Mouse (Mus musculus) CH12.LX (cell line): ENCODE data around the gene Arhgap29. TPM values are rescaled to one million over a fixed set of nuclear protein-coding genes. Genes with fewer than 3 reads are reported as not detected.

Experiments used
- DNase-seq: peaks from one replicate; pipeline ENCODE4 v3.0.0-alpha.2; 2013; ENCODE audit errors: extremely low read depth
- H3K27ac ChIP-seq: 2 replicates; pipeline ENCODE4 v1.5.1; 2012; ENCODE audit warnings: low read depth, mild to moderate bottlenecking, control low read depth, moderate library complexity; ENCODE audit not compliant: insufficient read depth
- H3K27me3 ChIP-seq: replicated peaks from 2 replicates; pipeline ENCODE3; 2012; ENCODE audit warnings: inconsistent platforms
- H3K36me3 ChIP-seq, 2 experiments: replicated peaks in 1 of 2; 2 replicates each; pipeline versions ENCODE3 to v1.6.1; 2012; ENCODE audit warnings: inconsistent platforms in 1 of 2, low read length in 1 of 2, mild to moderate bottlenecking in 1 of 2, mixed read lengths in 1 of 2, moderate library complexity in 1 of 2; ENCODE audit not compliant: control insufficient read depth in 1 of 2, insufficient read depth in 1 of 2
- H3K4me1 ChIP-seq, 2 experiments: 2 replicates each; pipeline ENCODE4 v1.6.1; 2012; ENCODE audit warnings: inconsistent platforms in 1 of 2, moderate library complexity in 1 of 2; ENCODE audit not compliant: insufficient read depth in 2 of 2, control insufficient read depth in 1 of 2
- H3K4me2 ChIP-seq: 2 replicates; pipeline ENCODE4 v1.6.1; 2012; ENCODE audit warnings: low read depth, mild to moderate bottlenecking, control low read depth; ENCODE audit not compliant: poor library complexity, insufficient read depth, severe bottlenecking
- H3K4me3 ChIP-seq, 3 experiments: fragments of 150-350 bp in 1 of 3; sonication (generic) in 1 of 3; replicated peaks in 1 of 3; 2 replicates each; pipeline versions ENCODE3 to v1.5.1; 2011 to 2012; ENCODE audit warnings: low read depth in 2 of 3, low read length in 2 of 3, mild to moderate bottlenecking in 2 of 3, moderate library complexity in 2 of 3, control low read depth in 1 of 3, improper control_type of control experiment in 1 of 3, inconsistent platforms in 1 of 3, mixed read lengths in 1 of 3; ENCODE audit not compliant: poor library complexity in 1 of 3
- H3K79me2 ChIP-seq: replicated peaks from 2 replicates; pipeline ENCODE4 v1.6.1; 2012; ENCODE audit warnings: mild to moderate bottlenecking, moderate library complexity; ENCODE audit not compliant: control insufficient read depth, poor library complexity, insufficient read depth, severe bottlenecking; ENCODE audit errors: extremely low read depth
- H3K9ac ChIP-seq: 2 replicates; pipeline ENCODE4 v1.6.1; 2012; ENCODE audit warnings: low read depth, mild to moderate bottlenecking, control low read depth, moderate library complexity; ENCODE audit not compliant: insufficient read depth
- H3K9me3 ChIP-seq: replicated peaks from 2 replicates; pipeline ENCODE3; 2012; ENCODE audit warnings: low read length, inconsistent platforms, mixed read lengths
- BHLHE40 ChIP-seq: IDR thresholded peaks from 2 replicates; pipeline ENCODE4 v1.6.1; 2011; ENCODE audit warnings: mild to moderate bottlenecking, low read depth, low read length, improper control_type of control experiment
- CTCF ChIP-seq, 2 experiments: IDR thresholded peaks in 1 of 2; conservative IDR thresholded peaks in 1 of 2; 2 replicates each; pipeline ENCODE4 v1.5.1; 2011 to 2012; ENCODE audit warnings: low read depth in 2 of 2, low read length in 2 of 2, improper control_type of control experiment in 1 of 2, inconsistent platforms in 1 of 2, mild to moderate bottlenecking in 1 of 2, moderate library complexity in 1 of 2
- ELF1 ChIP-seq: IDR thresholded peaks from 2 replicates; pipeline ENCODE4 v1.6.1; 2014; ENCODE audit warnings: low read depth, mild to moderate bottlenecking, inconsistent platforms, low read length, improper control_type of control experiment
- KAT2A ChIP-seq: IDR thresholded peaks from 2 replicates; pipeline ENCODE4 v1.6.1; 2012; ENCODE audit warnings: low read length, improper control_type of control experiment, inconsistent platforms; ENCODE audit not compliant: insufficient replicate concordance
- MAX ChIP-seq: IDR thresholded peaks from 2 replicates; pipeline ENCODE4 v1.6.1; 2011; ENCODE audit warnings: low read length, improper control_type of control experiment
- MXI1 ChIP-seq: IDR thresholded peaks from 2 replicates; pipeline ENCODE4 v1.6.1; 2011; ENCODE audit warnings: mild to moderate bottlenecking, low read depth, low read length, improper control_type of control experiment
- NRF1 ChIP-seq: IDR thresholded peaks from 2 replicates; pipeline ENCODE4 v1.6.1; 2014; ENCODE audit warnings: low read depth, mild to moderate bottlenecking, inconsistent platforms, low read length, improper control_type of control experiment, moderate library complexity
- RAD21 ChIP-seq: IDR thresholded peaks from 2 replicates; pipeline ENCODE4 v1.6.1; 2011; ENCODE audit warnings: low read depth, mild to moderate bottlenecking, low read length, improper control_type of control experiment, moderate library complexity
- SIN3A ChIP-seq: IDR thresholded peaks from 2 replicates; pipeline ENCODE4 v1.6.1; 2012; ENCODE audit warnings: low read length, improper control_type of control experiment, inconsistent platforms
- SMC3 ChIP-seq: IDR thresholded peaks from 2 replicates; pipeline ENCODE4 v1.6.1; 2011; ENCODE audit warnings: low read depth, low read length, improper control_type of control experiment
- USF1 ChIP-seq: IDR thresholded peaks from 2 replicates; pipeline ENCODE4 v1.6.1; 2014; ENCODE audit warnings: low read depth, mild to moderate bottlenecking, inconsistent platforms, low read length, improper control_type of control experiment
- USF2 ChIP-seq: conservative IDR thresholded peaks from 2 replicates; pipeline ENCODE4 v1.6.1; 2011; ENCODE audit warnings: low read depth, low read length, improper control_type of control experiment
- ZC3H11A ChIP-seq: IDR thresholded peaks from 2 replicates; pipeline ENCODE4 v1.6.1; 2012; ENCODE audit warnings: low read depth, mild to moderate bottlenecking, inconsistent platforms, low read length, improper control_type of control experiment
- dilution Hi-C: fragments of 300-500 bp; cut with MboI; formaldehyde crosslinking; loops from 2 replicates; pipeline ENCODE4 v1.14.3; 2020; ENCODE audit warnings: low sequenced_read_pairs; ENCODE audit not compliant: extremely low pct_unique_long_range_greater_than_20kb, extremely low pct_ligation_motif_present
- in situ Hi-C: fragments of 300-500 bp; cut with MboI; formaldehyde crosslinking; loops from 3 replicates; pipeline ENCODE4 v1.14.3; 2019; ENCODE audit warnings: low sequenced_read_pairs, low pct_ligation_motif_present, low pct_unique_long_range_greater_than_20kb, mixed read lengths
- polyA plus RNA-seq: library from polyadenylated mRNA; unstranded; fragments of >175 nt; gene quantifications from 2 replicates; pipeline ENCODE4 v1.2.1, GENCODE M21; 2012; ENCODE audit warnings: low read depth; ENCODE audit not compliant: insufficient read length
- total RNA-seq, 2 experiments: library from RNA; depleted of rRNA; stranded (reverse); fragments of 300-350 nt in 1 of 2; fragments of >200 nt in 1 of 2; gene quantifications; 2 replicates each; pipeline ENCODE4 v1.2.3; 2012 to 2014

Arhgap29 gene
- total and polyA plus RNA-seq, 3 experiments, result 19.7 to 53.7 (median 37.0) TPM

- H3K9me3 ChIP-seq, result peaks cover 11% of the 10 kb centered on the region
- no peak overlapping the region for H3K9ac ChIP-seq
- no peak overlapping the region for H3K4me2 ChIP-seq
- no peaks in the 10 kb centered on the region for H3K27me3 ChIP-seq
- DNase-seq, result no peak
- H3K4me1 ChIP-seq, result no peaks in the 10 kb centered on the region
- H3K36me3 ChIP-seq, result no peaks in the 10 kb centered on the region
- no peaks in the 10 kb centered on the region for H3K79me2 ChIP-seq
- H3K4me3 ChIP-seq, result no peak overlapping the region
- no peak overlapping the region for H3K27ac ChIP-seq
- no peak for TF ChIP-seq BHLHE40
- dilution Hi-C loops (loop anchor here (25.0 kb wide), 1 partner anchor 158 kb away; no protein-coding TSS in a partner anchor), in situ Hi-C loops (loop anchor here (10.0 kb wide), 1 partner anchor 190 kb away; no protein-coding TSS in a partner anchor)
These were observed 2.1 kb downstream of the Arhgap29 start for GRCm38 (mm10) chr3:121954421-121954820.

DNA sequence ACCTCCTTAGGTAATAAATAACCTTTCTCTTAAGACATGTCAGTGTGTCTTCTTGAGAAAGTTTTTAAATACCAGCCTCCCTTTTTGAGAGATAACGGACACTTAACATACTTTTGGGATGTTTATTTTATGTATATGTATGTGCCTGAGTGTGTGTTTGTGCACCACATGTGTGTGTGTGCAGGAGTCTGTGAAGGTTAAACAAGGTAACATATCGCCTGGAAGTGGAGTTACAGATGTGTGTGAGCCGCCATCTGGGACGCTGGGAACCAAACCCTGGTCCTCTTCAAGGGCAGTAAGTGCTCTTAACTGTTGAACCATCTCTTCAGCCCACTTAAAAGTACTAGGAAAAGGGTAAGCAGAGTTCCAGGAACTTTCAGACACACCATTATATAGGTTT lies 3.2 kb downstream of the Arhgap29 start:
- Histone ChIP-seq H3K9ac (no peak overlapping the region), H3K27ac (no peak overlapping the region), H3K4me2 (no peak overlapping the region), H3K27me3 (no peaks in the 10 kb centered on the region), H3K36me3 (no peaks in the 10 kb centered on the region), H3K9me3 (peaks cover 11% of the 10 kb centered on the region), H3K4me1 (no peaks in the 10 kb centered on the region), H3K4me3 (no peak overlapping the region), H3K79me2 (no peaks in the 10 kb centered on the region)
- no peak for TF ChIP-seq MAX
- in situ Hi-C loops (loop anchor here (10.0 kb wide), 1 partner anchor 189 kb away; no protein-coding TSS in a partner anchor), dilution Hi-C loops (loop anchor here (25.0 kb wide), 1 partner anchor 157 kb away; no protein-coding TSS in a partner anchor)
- no peak for DNase-seq

DNA sequence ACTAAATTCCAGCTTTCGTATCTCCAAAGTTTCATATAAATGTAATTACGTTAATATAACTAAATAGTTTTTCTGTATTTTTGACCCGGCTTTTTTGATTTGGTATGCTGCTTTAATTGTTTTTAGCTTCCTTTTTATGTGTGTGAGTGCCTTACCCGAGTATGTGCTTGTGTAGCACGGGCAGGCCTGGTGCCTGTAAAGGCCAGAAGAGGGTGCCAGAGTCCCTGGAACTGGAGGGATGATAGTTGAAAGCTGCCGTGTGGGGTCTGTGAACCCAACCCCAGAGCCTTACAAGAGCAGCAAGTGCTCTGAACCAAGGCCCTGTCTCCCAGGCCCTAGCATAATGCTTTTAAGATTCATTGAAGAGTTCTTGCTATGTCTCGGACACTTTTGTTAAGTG lies 4.4 kb downstream of the Arhgap29 start:
- in situ Hi-C loops, result loop anchor here (10.0 kb wide), 1 partner anchor 188 kb away; no protein-coding TSS in a partner anchor
- TF ChIP-seq NRF1 (no peak), SMC3 (peak; percentile 20), KAT2A (no peak), CTCF (conservative IDR thresholded peaks at IDR 0.05 in 1 of 2, IDR thresholded peaks at IDR 0.05 in 1 of 2; ENCODE audit: low read depth in 2 of 2, low read length in 2 of 2) (peak in 1 of 2 experiments; percentile 47; a peak in 2 of 4 replicates), SIN3A (no peak), USF1 (no peak), USF2 (no peak), MAX (no peak), MXI1 (no peak), RAD21 (peak; percentile 25), ZC3H11A (no peak), ELF1 (no peak)
- no peak for DNase-seq

More for the DNA sequence above, 4.4 kb downstream of the Arhgap29 start:
- dilution Hi-C loops, result loop anchor here (25.0 kb wide), 1 partner anchor 156 kb away; no protein-coding TSS in a partner anchor
- H3K36me3 ChIP-seq, result no peaks in the 10 kb centered on the region
- peaks cover 11% of the 10 kb centered on the region for H3K9me3 ChIP-seq
- H3K9ac ChIP-seq, result no peak overlapping the region
- no peaks in the 10 kb centered on the region for H3K4me1 ChIP-seq
- H3K27me3 ChIP-seq, result no peaks in the 10 kb centered on the region
- H3K4me3 ChIP-seq, result no peak overlapping the region
- H3K79me2 ChIP-seq, result no peaks in the 10 kb centered on the region
- H3K4me2 ChIP-seq, result no peak overlapping the region
- no peak overlapping the region for H3K27ac ChIP-seq
